Mouse (Mus musculus) hindbrain, embryonic 13.5 days (tissue): ENCODE data around the gene Rnf141. TPM values are rescaled to one million over a fixed set of nuclear protein-coding genes. Genes with fewer than 3 reads are reported as not detected.

Source experiments
- ATAC-seq: fragments of 200-750 bp; cut with Nextera tagmentation; 2 replicates; pipeline ENCODE4 v1.8.0; 2017; ENCODE audit warnings: moderate TSS enrichment; ENCODE audit not compliant: low FRiP score
- H3K27ac ChIP-seq: fragments of 300-500 bp; sonication (generic); 2 replicates; pipeline ENCODE4 v1.5.1; 2015; ENCODE audit warnings: inconsistent platforms, mild to moderate bottlenecking, moderate library complexity
- H3K27me3 ChIP-seq: fragments of 300-500 bp; sonication (generic); 2 replicates; pipeline ENCODE4 v1.6.1; 2015; ENCODE audit warnings: mild to moderate bottlenecking, inconsistent platforms
- H3K36me3 ChIP-seq: fragments of 300-500 bp; sonication (generic); 2 replicates; pipeline ENCODE4 v1.6.1; 2015; ENCODE audit warnings: mild to moderate bottlenecking, inconsistent platforms
- H3K4me1 ChIP-seq: fragments of 300-500 bp; sonication (generic); replicated peaks from 2 replicates; pipeline ENCODE4 v1.6.1; 2015; ENCODE audit warnings: inconsistent platforms
- H3K4me2 ChIP-seq: fragments of 300-500 bp; sonication (generic); 2 replicates; pipeline ENCODE4 v1.6.1; 2015; ENCODE audit warnings: inconsistent platforms, mild to moderate bottlenecking, moderate library complexity
- H3K4me3 ChIP-seq: fragments of 300-500 bp; sonication (generic); 2 replicates; pipeline ENCODE4 v1.5.1; 2015; ENCODE audit warnings: mild to moderate bottlenecking, inconsistent platforms
- H3K9ac ChIP-seq: fragments of 300-500 bp; sonication (generic); 2 replicates; pipeline ENCODE4 v1.6.1; 2015; ENCODE audit warnings: mild to moderate bottlenecking, inconsistent platforms
- H3K9me3 ChIP-seq: fragments of 300-500 bp; sonication (generic); 2 replicates; pipeline ENCODE4 v1.6.1; 2016; ENCODE audit warnings: inconsistent platforms
- WGBS: fragments of 180-500 bp; shearing (Covaris S2); methylation state at CpG from one replicate; pipeline ENCODE4 v1.1.7; 2015; 5-methylcytosine and 5-hydroxymethylcytosine counted together
- polyA plus RNA-seq: library from polyadenylated mRNA; unstranded; fragments of >200 nt; fragmentation: Nextera tagmentation; extraction: Ambion mirVana; gene quantifications from 2 replicates; pipeline ENCODE4 v1.2.1, GENCODE M21; 2015

Gene Rnf141
- polyA plus RNA-seq, 1 experiment from 2014 or later = 31.2 TPM

GRCm38 (mm10) chr7:110855604-110856003, 11.3 kb upstream of the Rnf141 start:
- H3K27me3 ChIP-seq = 0 out of 2 replicates have a peak, but pooled peaks cover 2% of the 10 kb centered on the region
- no peaks in the 10 kb centered on the region for H3K9me3 ChIP-seq
- no peak overlapping the region for H3K9ac ChIP-seq
- 0 out of 2 replicates have a peak, but pooled peaks cover 4% of the 10 kb centered on the region for H3K4me1 ChIP-seq
- H3K4me3 ChIP-seq = no peak overlapping the region
- 67% methylated on average over 1 of the region's 1 CpGs for WGBS
- no peak overlapping the region for H3K4me2 ChIP-seq
- H3K36me3 ChIP-seq = no peaks in the 10 kb centered on the region
- H3K27ac ChIP-seq = no peak overlapping the region
- ATAC-seq = no peak

- 82% methylated on average over 8 of the region's 8 CpGs for WGBS
Observed at GRCm38 (mm10) chr7:110854927-110855546, 10.8 kb upstream of the Rnf141 start.

GRCm38 (mm10) chr7:110854519-110854918, 10.3 kb upstream of the Rnf141 start:
- 58% methylated on average over 3 of the region's 3 CpGs for WGBS
- no peaks in the 10 kb centered on the region for H3K36me3 ChIP-seq
- no peak overlapping the region for H3K9ac ChIP-seq
- H3K9me3 ChIP-seq = no peaks in the 10 kb centered on the region
- H3K4me1 ChIP-seq = 0 out of 2 replicates have a peak, but pooled peaks cover 4% of the 10 kb centered on the region
- H3K4me2 ChIP-seq = no peak overlapping the region
- no peak for ATAC-seq
- 0 out of 2 replicates have a peak, but pooled peaks cover 2% of the 10 kb centered on the region for H3K27me3 ChIP-seq
- H3K27ac ChIP-seq = no peak overlapping the region
- H3K4me3 ChIP-seq = no peak overlapping the region

More at GRCm38 (mm10) chr7:110854927-110855546, 10.8 kb upstream of the Rnf141 start:
- H3K9ac ChIP-seq = no peak overlapping the region
- H3K36me3 ChIP-seq = no peaks in the 10 kb centered on the region
- no peaks in the 10 kb centered on the region for H3K9me3 ChIP-seq
- no peak overlapping the region for H3K4me3 ChIP-seq
- no peak overlapping the region for H3K27ac ChIP-seq
- H3K4me1 ChIP-seq = 0 out of 2 replicates have a peak, but pooled peaks cover 4% of the 10 kb centered on the region
- ATAC-seq = no peak
- H3K4me2 ChIP-seq = no peak overlapping the region
- H3K27me3 ChIP-seq = 0 out of 2 replicates have a peak, but pooled peaks cover 2% of the 10 kb centered on the region

- Histone ChIP-seq H3K36me3 (no peaks in the 10 kb centered on the region), H3K27ac (no peak overlapping the region; the same call in 1 of the 2 replicates), H3K27me3 (no peaks in the 10 kb centered on the region), H3K4me2 (no peak overlapping the region), H3K4me3 (no peak overlapping the region), H3K4me1 (0 out of 2 replicates have a peak, but pooled peaks cover 4% of the 10 kb centered on the region), H3K9ac (no peak overlapping the region), H3K9me3 (no peaks in the 10 kb centered on the region)
- 60% methylated on average over 10 of the region's 10 CpGs for WGBS
- no peak for ATAC-seq
Observed at GRCm38 (mm10) chr7:110853611-110854010, 9.4 kb upstream of the Rnf141 start.

GRCm38 (mm10) chr7:110851541-110852203, 7.4 kb upstream of the Rnf141 start:
- H3K27me3 ChIP-seq = no peaks in the 10 kb centered on the region
- H3K4me2 ChIP-seq = no peak overlapping the region
- no peak for ATAC-seq
- no peaks in the 10 kb centered on the region for H3K9me3 ChIP-seq
- H3K4me1 ChIP-seq = 0 out of 2 replicates have a peak, but pooled peaks cover 4% of the 10 kb centered on the region
- H3K27ac ChIP-seq = no peak overlapping the region
- 84% methylated on average over 7 of the region's 7 CpGs for WGBS
- no peak overlapping the region for H3K9ac ChIP-seq
- no peak overlapping the region for H3K4me3 ChIP-seq
- no peaks in the 10 kb centered on the region for H3K36me3 ChIP-seq

- H3K27me3 ChIP-seq = no peaks in the 10 kb centered on the region
- no peaks in the 10 kb centered on the region for H3K9me3 ChIP-seq
- no peak for ATAC-seq
- no peak overlapping the region for H3K4me3 ChIP-seq
- H3K9ac ChIP-seq = no peak overlapping the region
- H3K36me3 ChIP-seq = no peaks in the 10 kb centered on the region
- no peak overlapping the region for H3K4me2 ChIP-seq
- H3K27ac ChIP-seq = no peak overlapping the region
- peaks cover 4% of the 10 kb centered on the region for H3K4me1 ChIP-seq
- 93% methylated on average over 1 of the region's 1 CpGs for WGBS
Observed at GRCm38 (mm10) chr7:110848371-110848770, 4.1 kb upstream of the Rnf141 start.

- no peak for ATAC-seq
- WGBS = 86% methylated on average over 2 of the region's 2 CpGs
- H3K4me3 ChIP-seq = no peak overlapping the region
- H3K36me3 ChIP-seq = no peaks in the 10 kb centered on the region
- H3K9me3 ChIP-seq = no peaks in the 10 kb centered on the region
- H3K27me3 ChIP-seq = no peaks in the 10 kb centered on the region
- H3K9ac ChIP-seq = no peak overlapping the region
- peaks cover 8% of the 10 kb centered on the region for H3K4me1 ChIP-seq
- H3K27ac ChIP-seq = no peak overlapping the region
- no peak overlapping the region for H3K4me2 ChIP-seq
Observed at GRCm38 (mm10) chr7:110847321-110847720, 3.1 kb upstream of the Rnf141 start.

GRCm38 (mm10) chr7:110840332-110840731, 3.9 kb downstream of the Rnf141 start:
- H3K27ac ChIP-seq = no peak overlapping the region
- H3K4me2 ChIP-seq = no peak overlapping the region
- H3K4me3 ChIP-seq = no peak overlapping the region
- no peaks in the 10 kb centered on the region for H3K27me3 ChIP-seq
- ATAC-seq = no peak
- H3K9me3 ChIP-seq = no peaks in the 10 kb centered on the region
- peaks cover 10% of the 10 kb centered on the region for H3K4me1 ChIP-seq
- 86% methylated on average over 4 of the region's 4 CpGs for WGBS
- H3K36me3 ChIP-seq = peaks cover 5% of the 10 kb centered on the region; the same call in 1 of the 2 replicates
- H3K9ac ChIP-seq = no peak overlapping the region

- Histone ChIP-seq H3K27me3 (no peaks in the 10 kb centered on the region), H3K4me3 (no peak overlapping the region), H3K4me1 (no peaks in the 10 kb centered on the region), H3K4me2 (no peak overlapping the region), H3K9ac (no peak overlapping the region), H3K36me3 (peaks cover 26% of the 10 kb centered on the region), H3K27ac (no peak overlapping the region), H3K9me3 (no peaks in the 10 kb centered on the region)
- no peak for ATAC-seq
- WGBS = 71% methylated on average over 3 of the region's 3 CpGs
Observed at GRCm38 (mm10) chr7:110834522-110834921, 9.7 kb downstream of the Rnf141 start.

GRCm38 (mm10) chr7:110834018-110834417, 10.2 kb downstream of the Rnf141 start:
- peaks cover 31% of the 10 kb centered on the region for H3K36me3 ChIP-seq
- H3K27ac ChIP-seq = no peak overlapping the region
- H3K4me3 ChIP-seq = no peak overlapping the region
- 90% methylated on average over 1 of the region's 1 CpGs for WGBS
- H3K9ac ChIP-seq = no peak overlapping the region
- no peaks in the 10 kb centered on the region for H3K27me3 ChIP-seq
- H3K4me1 ChIP-seq = no peaks in the 10 kb centered on the region
- H3K9me3 ChIP-seq = no peaks in the 10 kb centered on the region
- no peak for ATAC-seq
- H3K4me2 ChIP-seq = no peak overlapping the region

- H3K4me3 ChIP-seq = no peak overlapping the region
- H3K9ac ChIP-seq = no peak overlapping the region
- H3K27ac ChIP-seq = no peak overlapping the region
- H3K9me3 ChIP-seq = no peaks in the 10 kb centered on the region
- H3K4me1 ChIP-seq = no peaks in the 10 kb centered on the region
- H3K36me3 ChIP-seq = peaks cover 40% of the 10 kb centered on the region
- H3K27me3 ChIP-seq = no peaks in the 10 kb centered on the region
- 100% methylated on average over 1 of the region's 1 CpGs for WGBS
- ATAC-seq = no peak
- H3K4me2 ChIP-seq = no peak overlapping the region
Observed at GRCm38 (mm10) chr7:110833024-110833423, 11.2 kb downstream of the Rnf141 start.

GRCm38 (mm10) chr7:110823995-110824953, 20.0 kb downstream of the Rnf141 start:
- 83% methylated on average over 8 of the region's 8 CpGs for WGBS
- Histone ChIP-seq H3K4me1 (peaks cover 5% of the 10 kb centered on the region), H3K27ac (no peak overlapping the region), H3K27me3 (no peaks in the 10 kb centered on the region), H3K36me3 (peaks cover 42% of the 10 kb centered on the region), H3K4me2 (no peak overlapping the region), H3K4me3 (no peak overlapping the region), H3K9me3 (no peaks in the 10 kb centered on the region), H3K9ac (no peak overlapping the region)
- ATAC-seq = no peak
